Mouse (Mus musculus) liver, embryonic 14.5 days (tissue): Measurements from ENCODE around the gene Celf2. TPM values are rescaled to one million over a fixed set of nuclear protein-coding genes. Genes with fewer than 3 reads are reported as not detected.

Experiments used
- ATAC-seq: fragments of 200-750 bp; cut with Nextera tagmentation; 2 replicates; pipeline ENCODE4 v1.8.0; 2017; ENCODE audit warnings: moderate number of reproducible peaks, mild to moderate bottlenecking, moderate library complexity; ENCODE audit not compliant: insufficient read depth
- DNase-seq, 3 experiments: peaks; one replicate each; pipeline ENCODE4 v3.0.0-alpha.2; 2012 to 2013; ENCODE audit warnings: low read depth in 3 of 3, low spot score in 3 of 3
- H3K27ac ChIP-seq: fragments of 300-500 bp; sonication (generic); 2 replicates; pipeline ENCODE4 v1.5.1; 2014; ENCODE audit warnings: moderate library complexity, mild to moderate bottlenecking, control low read depth, inconsistent platforms
- H3K27me3 ChIP-seq: fragments of 300-500 bp; sonication (generic); 2 replicates; pipeline ENCODE4 v1.6.1; 2014; ENCODE audit warnings: mild to moderate bottlenecking, low read length, moderate library complexity; ENCODE audit not compliant: control insufficient read depth, insufficient read depth
- H3K36me3 ChIP-seq: fragments of 300-500 bp; sonication (generic); replicated peaks from 2 replicates; pipeline ENCODE4 v1.6.1; 2014; ENCODE audit warnings: low read depth; ENCODE audit not compliant: control insufficient read depth, insufficient read depth
- H3K4me1 ChIP-seq, 2 experiments: fragments of 200-500 bp in 1 of 2; fragments of 300-500 bp in 1 of 2; sonication (generic) in 1 of 2; replicated peaks; 2 replicates each; pipeline ENCODE4 v1.6.1; 2012 to 2014; ENCODE audit warnings: antibody characterized with exemption in 1 of 2, inconsistent platforms in 1 of 2, low read length in 1 of 2; ENCODE audit not compliant: control insufficient read depth in 2 of 2, insufficient read depth in 2 of 2
- H3K4me2 ChIP-seq: fragments of 300-500 bp; sonication (generic); 2 replicates; pipeline ENCODE4 v1.6.1; 2014; ENCODE audit warnings: low read depth, mild to moderate bottlenecking, control low read depth, moderate library complexity
- H3K4me3 ChIP-seq, 2 experiments: fragments of 200-500 bp in 1 of 2; fragments of 300-500 bp in 1 of 2; sonication (generic) in 1 of 2; 2 replicates each; pipeline ENCODE4 v1.5.1; 2012 to 2014; ENCODE audit warnings: low read depth in 2 of 2, low read length in 2 of 2, mild to moderate bottlenecking in 2 of 2, control low read depth in 1 of 2, inconsistent platforms in 1 of 2, moderate library complexity in 1 of 2; ENCODE audit not compliant: insufficient read depth in 1 of 2
- H3K9ac ChIP-seq: fragments of 300-500 bp; sonication (generic); replicated peaks from 2 replicates; pipeline ENCODE4 v1.6.1; 2014; ENCODE audit warnings: mild to moderate bottlenecking, control low read depth, moderate library complexity
- H3K9me3 ChIP-seq: fragments of 300-500 bp; sonication (generic); 2 replicates; pipeline ENCODE4 v1.6.1; 2016; ENCODE audit warnings: low read length, mixed read lengths; ENCODE audit not compliant: control insufficient read depth
- CTCF ChIP-seq: IDR thresholded peaks from 2 replicates; pipeline ENCODE4 v1.5.1; 2016; ENCODE audit warnings: antibody characterized with exemption, low read depth, control low read depth
- EP300 ChIP-seq: IDR thresholded peaks from 2 replicates; pipeline ENCODE4 v1.6.1; 2016; ENCODE audit warnings: antibody characterized with exemption, low read depth
- WGBS: fragments of 180-500 bp; shearing (Covaris S2); extraction: QIAGEN DNeasy Blood & Tissue Kit; methylation state at CpG from one replicate; pipeline ENCODE4 v1.1.7; 2014; ENCODE audit not compliant: insufficient replicate concordance; 5-methylcytosine and 5-hydroxymethylcytosine counted together
- polyA plus RNA-seq, 2 experiments: library from polyadenylated mRNA; depleted of rRNA in 1 of 2; stranded (reverse) in 1 of 2; unstranded in 1 of 2; fragments of >200 nt; fragmentation: Nextera tagmentation in 1 of 2; extraction: Ambion mirVana in 1 of 2; gene quantifications; 2 replicates each; pipeline versions ENCODE4 v1.2.1 to v1.2.3; 2012 to 2014

Gene Celf2
- polyA plus RNA-seq, 2 experiments, result 3.9 to 7.8 TPM

DNA sequence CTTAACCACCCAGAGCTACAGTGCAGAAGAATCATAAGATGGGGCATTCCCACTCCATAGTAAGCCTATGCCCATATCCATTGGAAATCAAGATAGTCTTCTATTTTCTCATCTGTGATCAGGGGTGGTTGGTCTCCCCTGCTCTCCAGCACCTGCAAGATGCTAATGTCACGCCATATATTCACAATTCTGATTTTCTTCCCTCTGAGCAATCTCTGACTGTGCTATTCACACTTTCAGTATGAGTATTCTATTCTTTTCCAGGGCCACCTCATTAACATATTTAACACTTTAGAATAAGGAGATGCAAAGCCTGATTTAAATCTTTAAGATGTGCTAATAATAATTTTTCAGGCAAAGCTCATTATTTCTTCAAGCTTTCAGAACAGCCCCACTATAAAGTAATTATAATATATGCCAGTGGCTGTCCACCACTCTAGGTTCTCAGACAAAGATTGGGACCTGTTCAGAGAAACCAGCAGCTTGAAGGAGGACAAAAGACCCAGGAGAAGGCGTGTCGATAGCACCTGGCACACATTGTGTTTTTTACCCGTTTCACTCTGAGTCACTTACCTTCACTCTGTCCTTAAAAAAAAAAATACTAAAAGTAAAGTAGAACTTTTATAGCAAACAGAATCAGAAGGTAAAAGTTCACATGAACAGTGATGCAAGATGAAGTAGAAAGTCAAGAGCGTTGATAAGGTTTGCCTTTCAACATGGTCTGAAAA, 48.9 kb downstream of the Celf2 start:
- no peak for TF ChIP-seq EP300
- no peak overlapping the region for H3K9ac ChIP-seq
- no peaks in the 10 kb centered on the region for H3K9me3 ChIP-seq
- no peaks in the 10 kb centered on the region for H3K27me3 ChIP-seq
- H3K4me3 ChIP-seq, result no peak overlapping the region
- WGBS, result 54% methylated on average over 5 of the region's 5 CpGs
- ATAC-seq, result no peak
- no peak overlapping the region for H3K4me2 ChIP-seq
- no peak overlapping the region for H3K27ac ChIP-seq
- H3K36me3 ChIP-seq, result no peaks in the 10 kb centered on the region
- no peak for DNase-seq
- H3K4me1 ChIP-seq, result no peaks in the 10 kb centered on the region

DNA sequence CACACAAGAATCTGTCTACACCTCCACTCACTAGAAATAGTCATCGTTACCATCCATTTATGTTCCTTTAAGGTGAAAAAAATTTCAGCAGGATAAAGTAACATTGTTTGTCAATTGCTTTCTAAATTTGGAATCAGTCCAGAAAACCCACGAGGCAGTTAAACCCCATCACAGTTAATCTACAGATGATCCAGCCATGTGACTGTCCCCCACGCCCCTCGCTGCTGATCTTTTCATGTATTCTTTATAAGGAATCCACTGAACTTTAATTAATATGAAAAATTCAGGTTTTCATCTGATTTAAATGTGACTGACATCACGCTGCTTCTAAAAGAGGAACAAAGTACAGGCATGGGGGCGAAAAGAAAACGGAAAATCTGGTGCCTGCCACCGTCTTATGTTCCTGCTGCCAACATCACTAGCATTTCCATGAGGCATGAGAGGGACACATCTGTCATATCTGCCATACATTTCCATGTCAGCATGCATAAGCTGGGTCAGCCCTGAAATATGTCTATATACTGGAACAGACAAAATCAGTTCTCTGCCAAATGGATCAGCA, 70.6 kb downstream of the Celf2 start:
- no peak for DNase-seq
- Histone ChIP-seq H3K9ac (no peak overlapping the region), H3K4me3 (no peak overlapping the region), H3K9me3 (no peaks in the 10 kb centered on the region), H3K27ac (no peak overlapping the region), H3K4me1 (no peaks in the 10 kb centered on the region), H3K36me3 (no peaks in the 10 kb centered on the region), H3K27me3 (no peaks in the 10 kb centered on the region), H3K4me2 (no peak overlapping the region)
- WGBS, result 60% methylated on average over 8 of the region's 8 CpGs
- no peak for ATAC-seq
- TF ChIP-seq CTCF (no peak), EP300 (no peak)

DNA sequence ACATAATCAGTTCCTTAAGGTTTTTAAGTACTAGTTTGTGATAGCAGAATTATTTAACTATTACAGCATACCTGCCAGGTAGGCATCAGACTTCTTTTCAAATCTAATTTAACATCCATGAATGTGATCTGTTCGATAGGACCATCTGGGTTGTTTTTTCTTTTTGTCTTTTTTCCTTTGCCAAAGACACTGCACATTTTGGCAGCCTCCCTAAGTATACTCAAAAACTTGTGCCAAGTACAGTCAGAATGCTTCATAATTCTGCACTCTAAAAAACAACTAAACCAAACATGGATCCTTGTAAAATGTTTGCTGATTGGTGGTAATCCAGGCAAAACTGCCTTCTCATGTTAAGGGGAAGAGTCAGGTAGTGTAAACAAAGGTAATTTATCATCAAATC, 82.9 kb downstream of the Celf2 start:
- ATAC-seq (no peak), DNase-seq (no peak)
- no peak overlapping the region for H3K27ac ChIP-seq
- H3K4me1 ChIP-seq, result no peaks in the 10 kb centered on the region
- H3K36me3 ChIP-seq, result no peaks in the 10 kb centered on the region
- no peak overlapping the region for H3K4me3 ChIP-seq
- 67% methylated on average over 1 of the region's 1 CpGs for WGBS
- no peaks in the 10 kb centered on the region for H3K9me3 ChIP-seq
- no peaks in the 10 kb centered on the region for H3K27me3 ChIP-seq
- TF ChIP-seq CTCF, result no peak
- H3K4me2 ChIP-seq, result no peak overlapping the region
- H3K9ac ChIP-seq, result no peak overlapping the region

DNA sequence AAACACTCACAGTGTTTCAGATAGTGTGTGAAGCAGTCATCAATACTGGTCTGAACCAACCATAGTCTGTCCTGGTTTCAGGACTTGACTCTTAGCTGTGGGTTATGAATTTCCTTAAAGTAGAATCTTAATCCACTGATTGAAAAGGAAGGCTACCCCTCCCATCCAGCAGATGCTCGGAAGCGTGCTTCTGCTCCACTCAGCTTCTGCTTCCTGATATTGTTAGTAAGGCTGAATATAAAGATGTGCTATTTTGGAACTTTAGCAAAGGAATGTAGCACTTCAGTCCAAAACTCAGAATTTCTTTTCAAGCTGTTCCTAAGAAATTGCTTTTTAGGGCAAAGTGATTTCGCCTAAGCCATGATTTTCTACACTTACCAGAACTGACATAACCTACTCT, 108.8 kb downstream of the Celf2 start:
- no peak overlapping the region for H3K9ac ChIP-seq
- no peaks in the 10 kb centered on the region for H3K27me3 ChIP-seq
- WGBS, result 50% methylated on average over 3 of the region's 3 CpGs
- H3K9me3 ChIP-seq, result no peaks in the 10 kb centered on the region
- H3K36me3 ChIP-seq, result no peaks in the 10 kb centered on the region
- H3K4me1 ChIP-seq, result no peaks in the 10 kb centered on the region
- no peak overlapping the region for H3K4me2 ChIP-seq
- ATAC-seq, result no peak
- DNase-seq, result no peak
- no peak overlapping the region for H3K4me3 ChIP-seq
- no peak overlapping the region for H3K27ac ChIP-seq
- TF ChIP-seq EP300 (no peak), CTCF (no peak)

DNA sequence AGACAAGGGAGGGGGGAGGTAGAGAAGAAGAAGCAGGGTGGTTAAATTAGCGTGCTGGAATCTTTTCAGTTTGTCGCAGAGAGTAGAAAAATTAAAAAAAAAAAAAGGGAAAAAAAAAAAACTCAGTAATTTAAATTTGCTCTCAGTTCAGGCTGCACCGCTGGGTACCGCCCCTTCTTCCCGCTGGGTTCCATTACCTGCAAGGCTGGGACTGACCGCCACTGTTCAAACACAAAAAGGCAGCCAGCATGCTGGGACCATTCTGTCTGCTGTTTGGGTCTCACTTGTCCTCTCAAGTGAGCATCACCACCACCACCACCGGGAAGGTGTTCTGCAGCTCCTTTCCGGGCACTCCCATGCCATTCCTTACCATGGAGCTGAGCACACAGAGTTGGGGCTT, 113.4 kb downstream of the Celf2 start:
- no peaks in the 10 kb centered on the region for H3K27me3 ChIP-seq
- DNase-seq, result no peak
- H3K9me3 ChIP-seq, result no peaks in the 10 kb centered on the region
- WGBS, result 31% methylated on average over 8 of the region's 8 CpGs
- H3K4me2 ChIP-seq, result no peak overlapping the region
- H3K4me1 ChIP-seq, result no peaks in the 10 kb centered on the region
- H3K36me3 ChIP-seq, result no peaks in the 10 kb centered on the region
- no peak for TF ChIP-seq CTCF
- TF ChIP-seq EP300, result no peak
- no peak for ATAC-seq
- no peak overlapping the region for H3K4me3 ChIP-seq
- no peak overlapping the region for H3K9ac ChIP-seq
- H3K27ac ChIP-seq, result no peak overlapping the region
